Mouse (Mus musculus) thymus, adult 2 months (tissue): ENCODE measurements at regions not wholly inside any gene's neighbourhood (a gene's known extent, or its start where the extent isn't known, plus 50 kb on each side); places are given as distances from the start of the nearest gene placed in this dataset.

Experiments
- CTCF ChIP-seq: fragments of 200-500 bp; IDR thresholded peaks from 2 replicates; pipeline ENCODE4 v1.5.1; 2012; ENCODE audit warnings: mild to moderate bottlenecking, control low read depth, low read length, moderate library complexity, borderline replicate concordance; ENCODE audit not compliant: control insufficient read depth, poor library complexity, insufficient read depth; ENCODE audit errors: extremely low read depth
- POLR2A ChIP-seq: fragments of 200-500 bp; IDR thresholded peaks from 2 replicates; pipeline ENCODE4 v1.6.1; 2012; ENCODE audit warnings: mild to moderate bottlenecking, low read length, control low read depth, moderate library complexity; ENCODE audit not compliant: control insufficient read depth, poor library complexity, insufficient read depth; ENCODE audit errors: extremely low read depth

- TF ChIP-seq CTCF = no peak
- TF ChIP-seq POLR2A = no peak
Measured at GRCm38 (mm10) chr10:8055293-8055692, 99.3 kb upstream of the Tab2 start.
